Mouse (Mus musculus) activated CD4-positive, CD25-positive, alpha-beta regulatory T cell (primary cell): Measurements from ENCODE around the gene Edc4. TPM values are rescaled to one million over a fixed set of nuclear protein-coding genes. Genes with fewer than 3 reads are reported as not detected.

Experiments
- polyA plus RNA-seq, 2 experiments: library from polyadenylated mRNA; unstranded; fragments of 100-300 nt; shearing (Covaris generic); gene quantifications; one replicate each; pipeline ENCODE4 v1.2.1; 2017

Edc4 gene
- 10 to 100 TPM; 49.6 to 60.5 TPM for polyA plus RNA-seq

DNA sequence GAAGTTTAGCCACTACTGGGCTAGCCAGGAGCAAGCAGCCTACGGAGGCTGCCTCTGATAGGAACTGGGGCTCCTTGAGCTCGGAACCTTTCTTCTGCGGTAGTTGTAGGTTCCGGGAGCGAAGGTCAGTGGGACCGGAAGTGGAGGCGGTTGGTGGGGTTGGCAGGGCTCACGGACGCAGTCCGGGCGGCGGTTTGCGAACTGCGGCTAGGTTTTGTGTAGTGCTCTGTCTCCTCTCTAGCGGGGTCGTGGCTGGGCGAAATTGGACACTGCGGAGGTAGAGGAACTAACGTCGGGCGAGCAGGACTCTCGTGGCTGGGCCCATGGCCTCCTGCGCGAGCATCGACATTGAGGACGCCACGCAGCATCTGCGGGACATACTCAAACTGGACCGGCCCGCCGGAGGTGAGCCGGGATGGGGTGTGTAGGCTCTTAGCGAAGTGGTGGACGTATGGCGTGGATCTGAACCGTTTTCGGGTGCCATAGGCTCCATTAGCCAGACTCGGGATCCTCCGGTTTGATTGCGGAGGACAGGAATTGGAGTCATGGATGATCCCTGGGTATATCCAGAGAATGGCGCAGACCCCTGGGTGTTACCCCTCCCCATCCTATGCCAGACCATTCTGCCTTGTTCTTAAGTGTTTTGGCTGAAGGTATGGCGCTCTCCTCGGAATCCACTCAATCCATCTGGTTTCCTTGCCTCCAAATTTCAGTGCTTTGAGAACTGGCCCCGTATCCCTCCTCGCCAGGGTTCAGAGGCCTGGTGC lies at the start of gene Edc4:
Gene Edc4, plus strand, starts transcription at position 128 of the 767 bp plus-strand sequence.

DNA sequence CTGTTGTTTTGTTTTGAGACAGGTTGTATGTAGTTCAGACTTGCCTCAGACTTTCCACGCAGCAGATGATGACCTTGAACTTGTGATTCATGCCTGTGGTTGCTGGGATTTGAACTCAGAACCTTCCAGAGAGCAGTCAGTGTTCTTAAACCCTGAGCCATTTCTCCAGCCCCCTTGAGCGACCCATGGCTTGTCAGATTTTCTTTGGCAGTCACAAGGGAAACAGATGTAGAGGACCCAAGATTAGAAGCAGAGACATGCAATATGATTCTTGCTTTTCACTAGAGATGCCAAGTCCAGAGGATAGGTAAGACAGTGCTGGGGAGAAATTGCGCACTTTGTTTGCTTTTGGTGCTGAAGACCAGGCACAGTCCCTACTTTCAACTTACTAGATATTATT lies 27.5 kb upstream of the Edc4 start, which contains the start of gene Cenpt:
Gene Cenpt, minus strand, starts transcription at position 101 of the 400 bp plus-strand sequence.

GRCm38 (mm10) chr8:105854715-105855216 lies 25.9 kb upstream of the Edc4 start, which contains the start of gene Thap11:
Gene Thap11 (plus strand): TSS chr8:105855132.

DNA sequence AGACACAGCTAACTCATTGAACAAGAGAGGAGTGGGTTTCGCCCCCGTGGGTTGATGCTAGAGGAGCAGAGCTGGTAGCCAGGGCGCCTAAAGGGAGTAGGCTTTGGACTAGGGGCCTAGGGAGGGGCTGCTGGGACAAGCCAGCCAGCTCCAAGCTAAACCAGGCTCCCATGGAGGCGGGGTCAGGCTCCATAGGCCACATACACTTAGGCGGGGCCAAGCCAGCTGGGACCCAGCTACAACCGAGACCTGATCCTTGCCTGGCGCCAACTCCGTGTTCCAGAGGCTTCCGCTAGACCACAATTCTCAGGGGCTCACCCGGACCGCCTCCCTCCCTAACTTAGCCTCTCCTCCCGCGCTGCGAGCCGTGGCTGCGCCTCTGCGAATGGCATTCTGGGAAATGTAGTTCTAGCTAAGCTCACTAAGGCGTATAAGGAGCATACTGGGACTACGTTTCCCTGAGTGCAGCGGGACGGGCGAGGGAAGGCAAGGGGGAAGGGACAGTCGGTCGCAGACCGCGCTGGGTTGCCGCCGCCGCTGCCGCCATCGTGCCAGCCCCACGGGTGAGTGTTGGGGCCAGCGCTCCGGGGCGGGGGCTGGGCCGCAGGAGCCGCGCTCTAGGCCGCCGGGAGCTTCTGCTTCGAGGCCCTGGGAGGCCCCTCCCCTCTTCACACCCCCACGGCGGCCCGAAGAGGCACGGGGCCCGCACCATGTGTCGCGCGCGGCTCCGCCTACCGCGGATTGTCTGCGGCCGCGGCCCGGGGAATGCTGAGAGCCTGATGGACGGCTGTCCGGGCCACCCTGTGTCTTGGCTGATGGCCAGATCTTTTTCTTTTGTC lies 20.3 kb upstream of the Edc4 start, which contains the start of gene Nutf2:
Gene Nutf2, plus strand, starts transcription at position 438 of the 839 bp plus-strand sequence.

DNA sequence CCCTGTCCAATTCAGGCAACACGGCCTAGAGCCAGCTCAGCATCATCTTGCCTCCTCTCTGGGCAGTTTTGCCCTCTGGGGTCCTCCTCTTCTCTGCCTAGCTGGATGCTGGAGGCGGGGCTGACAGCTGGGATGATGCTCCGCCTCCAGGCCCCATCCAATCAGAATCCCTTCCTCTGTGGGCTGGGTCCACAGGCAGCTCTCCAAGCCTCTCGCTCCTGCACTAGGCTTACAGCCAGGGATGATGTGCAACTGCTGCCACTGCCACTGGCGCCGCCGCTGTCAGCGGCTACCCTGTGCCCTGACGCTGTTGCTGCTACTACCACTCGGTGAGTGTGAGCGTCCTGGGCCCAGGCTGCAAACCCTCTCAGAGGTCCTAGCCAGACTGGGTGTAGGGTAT lies 12.7 kb downstream of the Edc4 start, which contains the start of gene Nrn1l:
Gene Nrn1l, plus strand, starts transcription at position 229 of the 400 bp plus-strand sequence.

GRCm38 (mm10) chr8:105900180-105900940 lies 19.7 kb downstream of the Edc4 start, which contains the start of gene Pskh1:
Gene Pskh1 (plus strand): TSS chr8:105900441.

DNA sequence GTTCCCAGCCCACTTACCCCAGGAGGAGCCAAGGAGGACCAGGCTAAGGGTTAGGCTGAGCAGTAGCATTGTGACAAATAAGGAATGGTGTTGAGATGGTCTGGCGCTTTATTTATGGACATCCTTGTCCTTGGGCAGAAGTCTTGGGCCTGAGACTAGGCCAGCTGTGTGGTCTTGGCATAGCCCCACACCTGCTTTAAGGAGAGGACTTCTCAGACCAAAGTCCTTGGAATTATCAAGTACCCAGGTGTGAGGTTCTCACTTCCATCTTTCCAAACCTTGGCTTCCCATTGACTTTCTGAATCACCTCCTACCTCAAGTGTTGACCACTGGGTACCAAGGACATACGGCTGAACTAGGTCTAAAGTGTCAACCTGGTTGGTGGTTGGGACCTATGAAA lies 53.1 kb downstream of the Edc4 start, which contains the start of gene Ctrl:
Gene Ctrl, minus strand, starts transcription at position 101 of the 400 bp plus-strand sequence.

GRCm38 (mm10) chr8:105938306-105938669 lies 57.6 kb downstream of the Edc4 start, which contains the start of gene Psmb10:
Gene Psmb10 (minus strand): TSS chr8:105938444.

DNA sequence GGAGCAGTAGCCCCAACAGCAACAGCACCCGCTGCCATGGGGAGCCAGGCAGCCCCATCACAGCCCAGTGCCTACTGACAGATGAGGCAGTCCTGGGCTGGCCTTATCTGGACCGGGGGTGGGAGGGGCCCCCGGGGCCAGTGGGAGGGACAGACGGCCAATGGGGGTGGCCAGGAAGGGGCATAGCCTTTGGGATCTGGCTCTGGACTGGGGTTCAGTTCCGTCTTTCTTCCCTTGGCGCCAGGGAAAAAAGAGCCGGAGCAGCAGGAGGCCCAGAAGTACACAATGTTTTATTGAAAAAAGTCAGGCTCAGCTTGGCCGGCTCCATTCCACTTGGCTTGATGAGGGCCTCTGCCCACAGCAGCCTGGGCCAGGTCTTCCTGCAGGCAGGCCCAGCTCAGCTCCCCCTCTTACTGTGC lies 62.6 kb downstream of the Edc4 start, which contains the start of gene Lcat:
Gene Lcat, minus strand, starts transcription at position 62 of the 419 bp plus-strand sequence.

Other genes with a start within 250 kb of the Edc4 start
- 100 to 1,000 TPM; 174 to 204 TPM for gene Ctcf, start 244.3 kb upstream of the Edc4 start, polyA plus RNA-seq
- gene Agrp, start 243.5 kb upstream of the Edc4 start, polyA plus RNA-seq, result under 1 TPM in 1 of 2 experiments, not detected in 1; 0.90 TPM
- 100 to 1,000 TPM in 1 of 2 experiments, 10 to 100 TPM in 1; 90.8 to 130 TPM for gene Carmil2, start 194.6 kb upstream of the Edc4 start, polyA plus RNA-seq
- gene Acd, start 179.8 kb upstream of the Edc4 start, polyA plus RNA-seq, result 10 to 100 TPM; 65.1 to 65.6 TPM
- 10 to 100 TPM in 1 of 2 experiments, 1 to 10 TPM in 1; 8.3 to 10.2 TPM for gene Pard6a, start 179.7 kb upstream of the Edc4 start, polyA plus RNA-seq
- under 1 TPM in 1 of 2 experiments, not detected in 1; 0.26 TPM for gene 4933405L10Rik, start 173.2 kb upstream of the Edc4 start, polyA plus RNA-seq
- gene Enkd1, start 172.7 kb upstream of the Edc4 start, polyA plus RNA-seq, result 1 to 10 TPM; 1.8 to 6.9 TPM
- 1 to 10 TPM; 2.1 to 4.7 TPM for gene Gfod2, start 122.2 kb upstream of the Edc4 start, polyA plus RNA-seq
- gene Ranbp10, start 53.5 kb upstream of the Edc4 start, polyA plus RNA-seq, result 10 to 100 TPM; 23.7 to 27.1 TPM
- gene Tsnaxip1, start 53.1 kb upstream of the Edc4 start, polyA plus RNA-seq, result under 1 TPM in 1 of 2 experiments, not detected in 1; 0.10 TPM
- gene Cenpt, start 27.6 kb upstream of the Edc4 start, polyA plus RNA-seq, result 10 to 100 TPM; 12.8 to 21.8 TPM
- 10 to 100 TPM; 26.6 to 30.2 TPM for gene Thap11, start 25.7 kb upstream of the Edc4 start, polyA plus RNA-seq
- 10 to 100 TPM in 1 of 2 experiments, 1 to 10 TPM in 1; 8.9 to 11.9 TPM for gene Nutf2, start 20.3 kb upstream of the Edc4 start, polyA plus RNA-seq
- gene Nrn1l, start 12.7 kb downstream of the Edc4 start, polyA plus RNA-seq, result under 1 TPM; 0.47 to 0.92 TPM
- 10 to 100 TPM; 18.0 to 22.4 TPM for gene Pskh1, start 19.6 kb downstream of the Edc4 start, polyA plus RNA-seq
- gene Ctrl, start 53.0 kb downstream of the Edc4 start, polyA plus RNA-seq, result 1 to 10 TPM; 1.7 to 2.0 TPM
- 100 to 1,000 TPM; 512 to 532 TPM for gene Psmb10, start 57.6 kb downstream of the Edc4 start, polyA plus RNA-seq
- under 1 TPM in 1 of 2 experiments, not detected in 1; 0.52 TPM for gene Lcat, start 62.5 kb downstream of the Edc4 start, polyA plus RNA-seq
- gene Slc12a4, start 85.2 kb downstream of the Edc4 start, polyA plus RNA-seq, result 10 to 100 TPM; 12.8 to 16.4 TPM
- not detected for gene Dpep3, start 98.5 kb downstream of the Edc4 start, polyA plus RNA-seq
- gene Dus2, start 110.5 kb downstream of the Edc4 start, polyA plus RNA-seq, result 10 to 100 TPM; 22.9 to 25.6 TPM
- under 1 TPM; 0.16 to 0.33 TPM for gene Dpep2nb, start 125.1 kb downstream of the Edc4 start, polyA plus RNA-seq
- gene Ddx28, start 131.0 kb downstream of the Edc4 start, polyA plus RNA-seq, result 10 to 100 TPM; 16.9 to 18.8 TPM
- gene Nfatc3, start 178.0 kb downstream of the Edc4 start, polyA plus RNA-seq, result 100 to 1,000 TPM; 130 to 146 TPM